Mouse (Mus musculus) G1E (cell line): ENCODE data around the gene Fam83f. TPM values are rescaled to one million over a fixed set of nuclear protein-coding genes. Genes with fewer than 3 reads are reported as not detected.

Experiments
- ATAC-seq: 2 replicates; pipeline ENCODE4 v1.8.0; 2016; ENCODE audit warnings: mild to moderate bottlenecking; ENCODE audit not compliant: insufficient number of reproducible peaks, poor library complexity, low FRiP score, severe bottlenecking; ENCODE audit errors: extremely low read depth
- DNase-seq: peaks from one replicate; pipeline ENCODE4 v3.0.0; 2012; ENCODE audit warnings: low spot score
- H3K27me3 ChIP-seq: 2 replicates; pipeline ENCODE4 v1.6.1; 2012; ENCODE audit warnings: mild to moderate bottlenecking, low read length, inconsistent platforms; ENCODE audit not compliant: insufficient read depth
- H3K36me3 ChIP-seq: replicated peaks from 2 replicates; pipeline ENCODE3; 2012; ENCODE audit warnings: mild to moderate bottlenecking, inconsistent platforms
- H3K4me1 ChIP-seq: 2 replicates; pipeline ENCODE4 v1.6.1; 2012; ENCODE audit warnings: low read depth, low read length, inconsistent platforms, mixed read lengths; ENCODE audit not compliant: insufficient read depth
- H3K4me3 ChIP-seq: 2 replicates; pipeline ENCODE4 v1.5.1; 2012; ENCODE audit warnings: low read depth, mild to moderate bottlenecking, inconsistent platforms, low read length, moderate library complexity, mixed read lengths
- H3K9me3 ChIP-seq: replicated peaks from 2 replicates; pipeline ENCODE4 v1.6.1; 2012; ENCODE audit warnings: inconsistent platforms
- CTCF ChIP-seq: IDR thresholded peaks from 2 replicates; pipeline ENCODE4 v1.5.1; 2012; ENCODE audit warnings: low read depth, low read length, inconsistent platforms, mixed read lengths
- GATA1 ChIP-seq: IDR thresholded peaks from 2 replicates; pipeline ENCODE4 v1.6.1; 2012; ENCODE audit warnings: borderline replicate concordance, low read length, inconsistent platforms, mixed read lengths
- GATA2 ChIP-seq: IDR thresholded peaks from 2 replicates; pipeline ENCODE4 v1.6.1; 2012; ENCODE audit warnings: low read depth, low read length, inconsistent platforms, borderline replicate concordance
- POLR2AphosphoS5 ChIP-seq: IDR thresholded peaks from 2 replicates; pipeline ENCODE4 v1.6.1; 2012; ENCODE audit warnings: low read depth, low read length, inconsistent platforms; ENCODE audit not compliant: insufficient replicate concordance
- TAL1 ChIP-seq: conservative IDR thresholded peaks from 2 replicates; pipeline ENCODE4 v1.6.1; 2012; ENCODE audit warnings: low read depth, low read length, inconsistent platforms, mixed read lengths
- polyA plus RNA-seq: library from polyadenylated mRNA; stranded (reverse); fragments of >175 nt; gene quantifications from 2 replicates; pipeline ENCODE4 v1.2.3, GENCODE M21; 2012
- total RNA-seq, 2 experiments: library from RNA; stranded (forward) in 1 of 2; stranded (reverse) in 1 of 2; fragments of 200-1000 nt in 1 of 2; fragments of >200 nt in 1 of 2; fragmentation: Nextera tagmentation in 1 of 2; gene quantifications; 2 replicates each; pipeline ENCODE4 v1.2.3; 2014 to 2017

The Fam83f gene
- total and polyA plus RNA-seq, 3 experiments, result 0.11 TPM; not detected in 2

DNA sequence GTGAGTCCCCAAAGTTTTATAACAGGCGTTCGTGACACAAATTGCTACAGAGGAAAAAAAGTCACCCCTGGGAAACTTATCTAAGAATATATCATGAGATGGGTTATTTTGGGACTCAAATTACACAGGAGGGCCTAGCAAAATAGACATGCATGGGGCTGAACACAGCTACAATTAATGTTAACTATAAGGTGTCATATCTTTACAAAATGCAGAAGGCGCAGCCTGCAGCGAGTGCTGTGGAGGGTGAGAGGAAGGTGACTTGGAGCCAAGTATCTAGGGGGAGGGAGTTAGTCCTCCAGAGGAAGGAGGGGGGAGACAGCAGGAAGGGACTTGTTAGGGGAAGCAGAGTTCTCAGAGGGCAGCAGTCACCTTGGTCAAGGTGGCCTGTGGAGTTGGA is 7.2 kb upstream of the Fam83f start:
- no peak overlapping the region for H3K4me3 ChIP-seq
- H3K4me1 ChIP-seq, result no peaks in the 10 kb centered on the region
- no peaks in the 10 kb centered on the region for H3K9me3 ChIP-seq
- TF ChIP-seq TAL1, result no peak
- TF ChIP-seq GATA2, result no peak
- TF ChIP-seq CTCF, result no peak
- no peak for TF ChIP-seq POLR2AphosphoS5
- TF ChIP-seq GATA1, result no peak
- ATAC-seq (no peak), DNase-seq (no peak)
- peaks cover 50% of the 10 kb centered on the region for H3K27me3 ChIP-seq
- H3K36me3 ChIP-seq, result no peaks in the 10 kb centered on the region

DNA sequence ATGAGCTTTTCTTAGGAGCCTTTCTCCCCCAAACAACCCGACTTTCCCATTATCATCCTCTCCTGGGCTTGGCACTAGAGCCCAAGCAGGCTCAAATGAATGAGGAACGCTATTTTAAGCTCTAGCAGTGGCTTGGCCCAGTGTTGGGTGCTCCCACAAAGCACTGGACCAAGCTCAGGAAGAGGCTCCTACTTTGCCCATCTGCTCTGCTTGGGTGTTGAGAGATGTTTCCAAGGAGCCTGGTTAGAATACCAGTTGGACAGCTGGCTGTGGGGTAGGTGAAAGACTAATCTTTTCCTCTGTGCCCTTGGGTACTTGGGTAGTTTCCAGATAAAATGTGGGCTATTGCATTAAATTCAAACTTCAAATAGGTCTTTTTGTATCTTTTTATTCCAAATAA is 1.2 kb downstream of the Fam83f start:
- Histone ChIP-seq H3K4me1 (no peaks in the 10 kb centered on the region), H3K27me3 (peaks cover 54% of the 10 kb centered on the region), H3K4me3 (no peak overlapping the region), H3K36me3 (no peaks in the 10 kb centered on the region), H3K9me3 (peaks cover 10% of the 10 kb centered on the region)
- TF ChIP-seq TAL1 (no peak), GATA2 (no peak), CTCF (no peak), POLR2AphosphoS5 (no peak), GATA1 (no peak)
- DNase-seq, result no peak
- no peak for ATAC-seq

DNA sequence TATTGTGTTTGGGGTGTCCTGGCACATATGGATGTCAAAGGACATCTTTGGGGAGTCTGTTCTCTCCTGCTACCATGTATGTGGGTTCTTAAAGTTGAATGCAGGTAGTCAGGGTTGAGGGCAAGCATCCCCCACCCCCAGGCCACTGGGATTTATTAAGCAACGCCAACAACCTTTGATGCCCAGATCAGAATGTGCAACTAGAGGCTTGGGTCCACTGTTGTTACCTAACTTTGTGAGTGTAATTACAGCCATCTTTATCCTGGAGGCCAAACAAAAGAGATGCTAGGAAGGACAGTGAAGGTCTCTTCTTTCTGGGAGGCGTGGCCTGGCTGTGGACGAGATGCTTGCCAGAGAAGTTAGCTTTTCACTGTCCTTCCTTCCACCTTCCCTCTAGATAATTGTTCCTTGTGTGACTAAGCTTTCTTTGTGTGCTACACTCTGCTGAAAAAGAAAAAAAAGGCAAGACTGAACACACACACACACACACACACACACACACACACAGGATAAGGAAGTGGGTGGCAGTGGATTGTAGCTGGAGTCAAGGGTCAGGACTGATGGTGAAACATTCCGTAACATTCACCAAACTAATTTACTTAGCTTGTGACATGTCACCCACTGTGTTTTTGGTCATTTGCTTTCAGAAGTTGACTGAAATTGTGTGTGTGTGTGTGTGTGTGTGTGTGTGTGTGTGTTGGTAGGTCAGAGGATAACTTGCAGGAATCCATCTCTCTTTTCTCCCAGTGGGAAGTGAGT is 1.9 kb downstream of the Fam83f start:
- TF ChIP-seq POLR2AphosphoS5 (no peak), TAL1 (no peak), GATA1 (no peak), GATA2 (no peak), CTCF (no peak)
- no peak for ATAC-seq
- Histone ChIP-seq H3K27me3 (peaks cover 61% of the 10 kb centered on the region), H3K9me3 (peaks cover 10% of the 10 kb centered on the region), H3K4me3 (no peak overlapping the region), H3K4me1 (no peaks in the 10 kb centered on the region), H3K36me3 (no peaks in the 10 kb centered on the region)
- DNase-seq, result no peak

DNA sequence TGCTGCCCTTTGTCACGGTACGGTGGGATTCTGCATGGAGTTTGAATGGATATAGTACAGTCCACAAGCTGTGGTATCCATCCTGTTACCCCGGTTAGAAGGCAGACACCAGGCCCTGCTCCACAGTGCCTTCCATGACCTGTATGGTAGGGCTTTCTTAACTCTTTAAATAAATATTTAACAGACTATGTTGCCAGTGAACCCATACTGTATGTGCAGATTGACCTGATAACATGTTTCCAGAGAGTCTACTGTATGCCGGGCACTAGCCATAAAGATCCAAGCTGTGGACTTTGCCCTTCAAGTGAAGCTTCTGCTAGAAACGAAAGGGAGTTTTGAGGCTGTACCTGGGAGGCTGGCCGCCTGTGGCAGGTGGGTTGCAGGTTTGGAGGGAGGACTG is 3.1 kb downstream of the Fam83f start:
- ATAC-seq, result no peak
- Histone ChIP-seq H3K4me3 (no peak overlapping the region), H3K9me3 (peaks cover 10% of the 10 kb centered on the region), H3K4me1 (no peaks in the 10 kb centered on the region), H3K36me3 (no peaks in the 10 kb centered on the region), H3K27me3 (peaks cover 69% of the 10 kb centered on the region)
- DNase-seq, result no peak
- TF ChIP-seq CTCF, result no peak
- no peak for TF ChIP-seq GATA2
- no peak for TF ChIP-seq TAL1
- TF ChIP-seq GATA1, result no peak
- no peak for TF ChIP-seq POLR2AphosphoS5

DNA sequence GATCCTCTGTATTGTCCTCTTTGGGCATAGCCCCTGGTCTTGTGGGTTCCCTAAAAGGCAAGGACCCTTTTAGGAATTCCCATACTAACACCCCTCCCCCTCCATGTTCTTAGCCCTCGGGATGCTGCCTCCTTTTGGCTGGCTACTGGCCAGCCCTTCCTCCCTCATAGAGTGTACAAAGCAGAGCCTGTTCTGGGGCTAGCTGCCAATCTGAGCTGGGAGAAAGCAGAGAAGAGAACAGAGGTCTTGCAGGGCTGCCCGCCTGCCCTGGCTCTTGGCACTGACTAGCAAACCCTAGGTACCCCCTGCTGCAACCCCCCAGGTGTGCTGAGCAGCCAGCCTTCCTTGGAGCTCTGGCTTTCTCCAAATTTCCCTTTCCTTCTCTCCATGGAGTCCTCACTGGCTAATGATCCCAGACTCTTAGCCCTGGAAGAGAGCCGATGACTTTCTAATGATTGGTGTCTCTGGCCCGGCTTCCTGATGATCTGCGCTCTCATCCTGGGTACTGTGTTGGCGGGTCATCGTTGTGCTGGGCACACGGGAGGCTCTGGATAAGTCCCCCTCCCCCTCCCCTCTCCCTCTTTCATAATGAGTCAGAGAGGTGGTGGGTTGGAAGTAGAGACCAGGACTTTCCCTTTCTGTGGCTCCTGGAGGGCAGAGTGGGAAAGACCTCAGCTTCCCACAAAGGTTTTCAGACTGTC is 8.0 kb downstream of the Fam83f start:
- H3K4me3 ChIP-seq, result no peak overlapping the region
- TF ChIP-seq POLR2AphosphoS5 (no peak), GATA1 (no peak), GATA2 (no peak), TAL1 (no peak), CTCF (no peak)
- no peaks in the 10 kb centered on the region for H3K4me1 ChIP-seq
- ATAC-seq (no peak), DNase-seq (no peak)
- no peaks in the 10 kb centered on the region for H3K9me3 ChIP-seq
- H3K27me3 ChIP-seq, result peaks cover 88% of the 10 kb centered on the region
- H3K36me3 ChIP-seq, result no peaks in the 10 kb centered on the region

DNA sequence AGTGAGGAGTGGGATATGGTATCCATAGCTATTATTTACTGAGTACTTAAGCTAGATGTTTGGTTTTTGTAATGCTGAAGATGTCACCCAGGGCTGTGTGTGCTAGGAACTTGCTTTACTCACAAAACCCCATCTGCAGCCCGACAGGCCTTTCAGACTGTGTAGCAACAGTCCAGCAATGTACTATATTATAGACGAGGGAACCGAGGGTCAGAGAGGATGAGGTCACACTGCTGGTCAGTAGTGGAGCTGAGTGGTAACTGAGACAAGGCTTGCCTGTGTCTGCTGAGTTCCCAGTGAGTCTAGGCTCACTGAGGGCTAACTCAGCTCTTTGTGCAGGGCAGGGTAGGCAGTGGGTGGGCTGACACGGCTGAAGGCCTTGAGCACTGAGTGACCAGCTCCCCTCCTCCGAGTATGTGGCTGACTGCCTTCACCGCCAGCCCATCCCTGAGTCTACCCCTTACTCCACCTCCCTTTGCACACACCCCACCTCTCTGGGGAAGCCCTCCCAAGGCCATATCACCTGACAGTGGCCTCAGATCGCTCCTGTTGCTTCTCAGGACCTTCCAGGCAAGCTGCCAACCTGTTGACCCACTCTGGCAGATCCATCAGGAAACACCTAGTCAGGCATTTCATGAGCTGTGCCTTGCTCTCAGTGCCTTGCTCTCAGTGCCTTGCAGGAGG is 8.8 kb downstream of the Fam83f start:
- no peaks in the 10 kb centered on the region for H3K36me3 ChIP-seq
- ATAC-seq, result no peak
- peaks cover 90% of the 10 kb centered on the region for H3K27me3 ChIP-seq
- H3K4me3 ChIP-seq, result no peak overlapping the region
- TF ChIP-seq GATA2 (no peak), CTCF (no peak), POLR2AphosphoS5 (no peak), GATA1 (no peak), TAL1 (no peak)
- H3K4me1 ChIP-seq, result no peaks in the 10 kb centered on the region
- no peak for DNase-seq
- no peaks in the 10 kb centered on the region for H3K9me3 ChIP-seq
